Mouse (Mus musculus) CH12.LX (cell line): ENCODE results near the gene Med8.

Experiments
- CTCF ChIP-seq, 2 experiments: IDR thresholded peaks in 1 of 2; conservative IDR thresholded peaks in 1 of 2; 2 replicates each; pipeline ENCODE4 v1.5.1; 2011 to 2012; ENCODE audit warnings: low read depth in 2 of 2, low read length in 2 of 2, improper control_type of control experiment in 1 of 2, inconsistent platforms in 1 of 2, mild to moderate bottlenecking in 1 of 2, moderate library complexity in 1 of 2
- EP300 ChIP-seq: IDR thresholded peaks from 2 replicates; pipeline ENCODE4 v1.6.1; 2011; ENCODE audit warnings: low read length, improper control_type of control experiment
- NRF1 ChIP-seq: IDR thresholded peaks from 2 replicates; pipeline ENCODE4 v1.6.1; 2014; ENCODE audit warnings: low read depth, mild to moderate bottlenecking, inconsistent platforms, low read length, improper control_type of control experiment, moderate library complexity
- POLR2A ChIP-seq: IDR thresholded peaks from 2 replicates; pipeline ENCODE4 v1.6.1; 2011; ENCODE audit warnings: low read depth, mild to moderate bottlenecking, improper control_type of control experiment, low read length

GRCm38 (mm10) chr4:118417112-118417797, 8.1 kb downstream of the Med8 start:
- TF ChIP-seq NRF1: no peak
- TF ChIP-seq POLR2A: no peak
- TF ChIP-seq CTCF (conservative IDR thresholded peaks at IDR 0.05 in 1 of 2, IDR thresholded peaks at IDR 0.05 in 1 of 2; ENCODE audit: low read depth in 2 of 2, low read length in 2 of 2): no peak
- no peak for TF ChIP-seq EP300
